ENCODE assay signal across 10 mouse cellular contexts in the genomic region with DNA sequence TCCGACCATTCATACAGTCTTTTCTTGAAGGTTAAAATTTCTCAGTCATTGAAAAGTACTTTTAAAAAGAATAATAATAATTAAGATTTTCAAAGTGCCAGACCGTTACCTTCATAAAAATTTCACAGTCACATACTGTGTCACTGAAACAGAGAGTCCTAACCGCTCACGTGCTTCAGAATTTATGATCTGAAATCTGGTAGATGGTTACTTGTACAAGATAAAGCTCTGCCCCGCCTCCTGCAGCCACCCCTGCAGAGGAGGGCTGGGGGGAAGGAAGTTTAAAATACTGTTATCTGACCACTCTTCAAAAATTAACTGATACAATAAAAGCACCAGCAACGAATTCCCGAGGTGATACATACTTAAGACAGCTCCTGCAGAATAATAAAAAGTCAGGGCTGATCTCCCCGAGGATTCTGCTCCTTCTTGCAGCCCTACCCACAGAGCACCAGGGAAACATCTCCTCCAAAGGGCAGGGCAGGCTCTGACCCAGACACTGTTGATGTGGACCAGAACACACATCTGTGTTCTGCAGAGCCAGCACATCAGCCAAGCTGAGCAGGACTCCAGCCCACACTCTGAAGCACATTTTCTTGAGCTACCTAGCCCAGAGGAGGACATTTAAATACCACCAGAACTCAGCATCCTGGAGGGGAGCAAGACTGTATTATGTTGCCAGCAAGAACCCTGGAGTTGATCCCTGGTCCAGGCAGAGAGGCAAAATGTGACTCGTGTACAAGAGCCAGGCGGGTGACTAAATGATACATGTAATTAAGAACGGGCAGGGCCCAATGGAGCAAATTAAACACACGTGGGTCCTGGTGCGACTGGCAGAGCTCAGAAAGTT.
DNase-seq lines count a peak whose midpoint lies in the region; ATAC-seq and TF ChIP-seq lines count a peak whose summit lies in the region.
"Had no signal": no experiment of that assay in that cellular context is flagged by ENCODE, and none has a peak within 500 bp of the region (broad histone marks: within the 10 kb centered on the region; RNA-seq: fewer than 3 reads in every experiment).

No protein-coding gene starts in this region.

- H3K9ac ChIP-seq in lung, embryonic 14.5 days, result 0 out of 2 replicates have a peak overlapping the region, but pooled peaks have one; percentile 10
- no peak overlapping the region for H3K9ac ChIP-seq in embryonic facial prominence, embryonic 14.5 days (ENCODE audit: low read depth, low read length)
- H3K9ac ChIP-seq in liver, embryonic 11.5 days (ENCODE audit: low read depth, low read length), result no peak overlapping the region

- H3K4me3 ChIP-seq in lung, embryonic 14.5 days (ENCODE audit: low read depth, low read length), result no peak overlapping the region; the same call in 1 of the 2 replicates
- H3K4me3 ChIP-seq in embryonic facial prominence, embryonic 14.5 days (ENCODE audit: low read depth, low read length), result no peak overlapping the region
- no peak overlapping the region for H3K4me3 ChIP-seq in liver, embryonic 11.5 days (ENCODE audit: low read depth, low read length)

- WGBS in lung, embryonic 14.5 days, result 15% methylated on average over 13 of the region's 13 CpGs
- WGBS in embryonic facial prominence, embryonic 14.5 days, result 24% methylated on average over 13 of the region's 13 CpGs
- WGBS in liver, embryonic 11.5 days, result 13% methylated on average over 13 of the region's 13 CpGs

- no peak; the same call in 1 of the 2 replicates for ATAC-seq in lung, embryonic 14.5 days (ENCODE audit: insufficient read depth)
- no peak for ATAC-seq in embryonic facial prominence, embryonic 14.5 days (ENCODE audit: low read depth)
- no peak for ATAC-seq in liver, embryonic 11.5 days (replicated peaks; ENCODE audit: low FRiP score)

- peaks cover 41% of the 10 kb centered on the region for H3K4me1 ChIP-seq in lung, embryonic 14.5 days (ENCODE audit: insufficient read depth)
- H3K4me1 ChIP-seq in embryonic facial prominence, embryonic 14.5 days (ENCODE audit: control insufficient read depth, insufficient read depth, low read length), result peaks cover 34% of the 10 kb centered on the region
- H3K4me1 ChIP-seq in liver, embryonic 11.5 days (replicated peaks; ENCODE audit: control insufficient read depth, insufficient read depth, low read length), result peaks cover 35% of the 10 kb centered on the region

- DNase-seq in lung, embryonic 14.5 days, result peak; percentile 43
- DNase-seq in lung, postnatal 4 days, result no peak
- DNase-seq in embryonic facial prominence, embryonic 14.5 days (ENCODE audit: low spot score), result peak; percentile 46
- no peak for DNase-seq in liver, embryonic 11.5 days (ENCODE audit: low spot score)
- peak; percentile 29 for DNase-seq in splenic B cell, adult 2 months (ENCODE audit: low read depth, low spot score)
- no peak for DNase-seq in urinary bladder, postnatal 36 days (ENCODE audit: low spot score in 2 of 2)
- no peak for DNase-seq in left cerebral cortex, adult 11 months (ENCODE audit: low spot score)
- DNase-seq in thymus, postnatal 36 days, result no peak
- DNase-seq: kidney, adult 9 months; thymus, postnatal 14 days had no signal

- peak overlapping the region; percentile 51; the same call in 1 of the 2 replicates for H3K27ac ChIP-seq in lung, embryonic 14.5 days (ENCODE audit: low read depth)
- H3K27ac ChIP-seq in embryonic facial prominence, embryonic 14.5 days (replicated peaks; ENCODE audit: low read depth, low read length), result no peak overlapping the region
- peak overlapping the region; percentile 16 for H3K27ac ChIP-seq in liver, embryonic 11.5 days (ENCODE audit: low read depth, low read length)

- TF ChIP-seq CTCF in lung, embryonic 14.5 days (IDR thresholded peaks at IDR 0.05; ENCODE audit: low read depth), result no peak

- H3K4me2 ChIP-seq in lung, embryonic 14.5 days, result peak overlapping the region; percentile 58
- H3K4me2 ChIP-seq in embryonic facial prominence, embryonic 14.5 days (ENCODE audit: low read depth, low read length), result peak overlapping the region; percentile 55; the same call in 1 of the 2 replicates
- H3K4me2 ChIP-seq in liver, embryonic 11.5 days, result peak overlapping the region; percentile 54

- H3K9me3 ChIP-seq in lung, embryonic 14.5 days (ENCODE audit: low read depth, low read length), result no peaks in the 10 kb centered on the region
- no peaks in the 10 kb centered on the region for H3K9me3 ChIP-seq in embryonic facial prominence, embryonic 14.5 days (ENCODE audit: control insufficient read depth, low read length)
- no peaks in the 10 kb centered on the region for H3K9me3 ChIP-seq in liver, embryonic 11.5 days (ENCODE audit: control insufficient read depth, low read length)

- no peaks in the 10 kb centered on the region for H3K27me3 ChIP-seq in lung, embryonic 14.5 days (ENCODE audit: insufficient read depth, low read length)
- H3K27me3 ChIP-seq in embryonic facial prominence, embryonic 14.5 days (replicated peaks; ENCODE audit: control insufficient read depth, insufficient read depth, low read length), result no peaks in the 10 kb centered on the region
- H3K27me3 ChIP-seq in liver, embryonic 11.5 days (replicated peaks; ENCODE audit: control insufficient read depth, insufficient read depth, low read length), result no peaks in the 10 kb centered on the region
- H3K27me3 ChIP-seq in splenic B cell, adult 2 months (ENCODE audit: control insufficient read depth, insufficient read depth, low read length, poor library complexity, severe bottlenecking), result no peaks in the 10 kb centered on the region

- H3K36me3 ChIP-seq in lung, embryonic 14.5 days (ENCODE audit: insufficient read depth), result no peaks in the 10 kb centered on the region
- no peaks in the 10 kb centered on the region for H3K36me3 ChIP-seq in embryonic facial prominence, embryonic 14.5 days (ENCODE audit: control insufficient read depth, insufficient read depth, low read length)
- H3K36me3 ChIP-seq in liver, embryonic 11.5 days (ENCODE audit: control insufficient read depth, insufficient read depth, low read length), result no peaks in the 10 kb centered on the region
- peaks cover 2% of the 10 kb centered on the region; the same call in 1 of the 2 replicates for H3K36me3 ChIP-seq in splenic B cell, adult 2 months (ENCODE audit: control insufficient read depth, insufficient read depth, low read length, poor library complexity, severe bottlenecking)

Comparison
In these comparisons a context has a peak if more than half of its experiments do, and no peak if none do; other contexts are left out.
1. DNase-seq: peak in lung, embryonic 14.5 days (single experiment), embryonic facial prominence, embryonic 14.5 days (single experiment) and splenic B cell, adult 2 months (single experiment); none in lung, postnatal 4 days (0 of 2), liver, embryonic 11.5 days (single experiment), urinary bladder, postnatal 36 days (0 of 2), left cerebral cortex, adult 11 months (single experiment) and thymus, postnatal 36 days (0 of 2).
2. Peak in every context shown above with its lines, with median percentiles within 50 percentile points of each other: H3K4me2 ChIP-seq.